In the genomic region with DNA sequence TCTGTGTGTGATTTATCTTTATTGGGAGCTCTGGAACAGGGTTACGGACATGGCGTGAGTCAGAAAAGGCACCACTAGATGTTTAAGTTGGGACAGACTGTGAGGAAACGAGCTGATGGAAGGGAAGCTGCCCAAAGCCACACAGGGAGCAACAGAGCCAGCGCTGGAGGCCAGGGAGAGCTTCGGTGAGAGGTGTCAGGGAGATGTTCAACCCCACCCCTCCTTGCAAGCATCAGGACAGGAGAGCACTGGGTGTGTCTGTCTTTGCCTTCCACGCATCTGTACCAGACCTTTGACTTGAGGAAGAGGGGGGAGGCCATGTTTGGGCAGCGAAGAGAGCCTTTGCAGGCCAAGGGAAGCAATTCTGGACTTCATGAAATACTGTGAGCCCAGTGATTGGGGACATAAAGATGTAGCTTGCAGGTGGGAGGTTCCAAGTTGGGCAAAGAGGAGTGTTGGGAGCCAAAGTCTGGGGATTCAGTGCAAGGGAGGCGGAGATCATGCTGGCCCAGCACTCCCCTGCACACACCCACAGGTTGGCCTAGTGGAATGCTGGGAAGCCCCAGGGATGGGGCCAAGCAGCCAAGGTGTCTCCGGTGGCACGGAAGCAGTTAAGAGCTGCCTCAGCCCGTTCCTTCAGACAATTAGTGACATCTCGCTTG, we compare ENCODE assay signal across 8 mouse cellular contexts. TPM values are rescaled to one million over a fixed set of nuclear protein-coding genes. Genes with fewer than 3 reads are reported as not detected.
A peak's percentile ranks its signal among the peaks of the same experiment; 100 is the strongest.
DNase-seq lines count a peak whose midpoint lies in the region.

No protein-coding gene starts in this region.

- peak; percentile 56 to 58 for DNase-seq in cerebellum, postnatal 25 days
- no peak for DNase-seq in cerebellum, adult 8-10 months
- peak; percentile 54 for DNase-seq in testis, postnatal 10 days (ENCODE audit: low spot score)
- DNase-seq in testis, postnatal 14 days (ENCODE audit: low spot score), result no peak
- DNase-seq in kidney, postnatal 36 days, result peak; percentile 62 to 65
- DNase-seq in telencephalon, adult 2 months (ENCODE audit: low read depth, low spot score), result peak; percentile 59
- DNase-seq in gastrocnemius, postnatal 25 days, result no peak
- DNase-seq in spleen, adult 12 weeks (ENCODE audit: low spot score), result no peak

RNA-seq across cellular contexts. Expression of a gene that starts 35.8 kb away (rescaled TPM):
- total RNA-seq in gastrocnemius, postnatal 25 days (2021), result 10 to 100 TPM; 29.3 to 32.8 TPM

Comparison
In these comparisons a context has a peak if more than half of its experiments do, and no peak if none do; other contexts are left out.
1. DNase-seq: peak in cerebellum, postnatal 25 days (2 of 2), testis, postnatal 10 days (single experiment), kidney, postnatal 36 days (2 of 2) and telencephalon, adult 2 months (single experiment); none in cerebellum, adult 8-10 months (single experiment), testis, postnatal 14 days (single experiment), gastrocnemius, postnatal 25 days (single experiment) and spleen, adult 12 weeks (single experiment).